Mouse (Mus musculus): ENCODE results near the gene Lck.

Gene Lck

DNA sequence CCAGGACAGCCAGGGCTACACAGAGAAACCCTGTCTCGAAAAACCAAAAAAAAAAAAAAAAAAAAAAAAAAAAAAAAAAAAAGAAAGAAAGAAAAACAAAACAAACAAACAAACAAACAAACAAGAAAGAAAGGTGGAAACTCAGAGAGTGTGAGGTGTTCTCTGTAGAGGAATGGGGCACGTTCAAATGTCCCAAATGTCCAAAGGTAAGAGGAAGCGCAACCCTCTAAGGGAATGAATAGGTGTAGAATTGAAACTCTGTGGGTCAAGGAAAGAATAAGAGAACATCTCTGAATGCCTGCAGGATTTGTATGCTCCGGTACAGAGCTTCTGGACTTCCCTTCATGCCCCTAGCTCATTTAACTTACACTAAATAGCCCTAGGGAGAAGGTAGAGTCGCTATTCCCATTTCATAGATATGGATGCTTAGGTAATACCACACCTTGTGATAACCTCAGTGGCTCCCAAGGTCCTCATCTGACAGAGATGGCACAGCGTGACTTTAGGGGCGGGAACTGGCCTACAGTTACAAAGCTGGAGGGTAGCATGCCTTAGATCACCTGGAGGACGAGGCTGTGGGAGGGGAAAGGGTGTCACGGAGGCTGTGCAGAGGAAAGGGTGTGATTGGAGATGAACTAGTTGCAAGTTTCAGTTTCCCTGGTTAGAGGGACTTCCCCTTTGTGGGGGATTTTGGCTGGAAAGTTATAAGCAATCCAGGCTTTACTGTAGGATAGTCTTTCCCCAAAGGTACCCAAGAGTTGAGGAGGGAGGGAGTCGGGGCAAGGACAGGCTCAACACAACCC lies 65.8 kb downstream of the Lck start:
- DNase-seq = no peak

DNA sequence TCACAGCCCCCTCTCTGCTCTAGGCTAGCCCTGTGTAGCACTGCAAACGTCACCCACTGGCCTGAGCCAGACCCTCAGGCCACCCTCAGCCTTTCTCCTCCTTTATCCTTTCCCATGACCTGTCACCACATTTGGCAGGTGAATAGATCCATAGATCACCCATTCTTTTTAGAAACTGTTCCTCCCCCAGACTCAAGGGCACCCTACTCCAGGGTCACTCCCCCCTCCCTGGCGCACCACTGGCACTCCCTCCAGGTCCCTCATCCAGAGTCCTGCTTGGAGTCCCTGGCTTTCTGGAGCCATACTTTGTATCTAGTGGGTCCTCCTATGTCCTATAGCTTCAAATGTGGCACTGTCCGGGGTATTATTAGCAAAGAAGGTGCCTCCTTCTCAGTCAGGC lies 67.9 kb downstream of the Lck start:
- DNase-seq = no peak

DNA sequence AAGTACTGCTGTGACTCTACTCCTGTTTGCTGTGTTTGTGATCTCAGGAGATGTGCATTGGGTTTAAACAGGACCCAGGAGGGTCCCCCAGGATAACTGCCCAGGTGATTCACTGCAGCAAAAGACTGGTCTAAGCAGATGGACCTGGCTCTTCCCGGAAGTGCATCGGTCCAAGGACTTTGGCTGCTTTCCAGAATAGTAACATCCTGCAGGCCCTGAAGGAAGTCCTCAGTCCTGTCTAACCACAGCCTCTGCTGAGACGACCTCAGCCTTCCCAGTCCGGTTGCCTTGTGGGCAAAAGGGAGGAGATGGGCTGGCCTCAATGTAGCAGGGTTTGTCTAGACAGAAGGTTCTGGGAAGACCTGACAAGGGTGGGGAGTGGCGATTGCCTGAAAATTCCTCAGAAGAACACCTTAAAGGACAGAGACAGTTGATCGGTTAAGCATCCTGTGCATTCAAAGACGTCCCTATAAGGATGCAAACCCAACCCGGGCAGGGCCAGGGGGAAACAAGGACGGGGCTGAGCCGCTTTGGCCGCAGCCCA lies 70.5 kb downstream of the Lck start:
- DNase-seq = no peak

DNA sequence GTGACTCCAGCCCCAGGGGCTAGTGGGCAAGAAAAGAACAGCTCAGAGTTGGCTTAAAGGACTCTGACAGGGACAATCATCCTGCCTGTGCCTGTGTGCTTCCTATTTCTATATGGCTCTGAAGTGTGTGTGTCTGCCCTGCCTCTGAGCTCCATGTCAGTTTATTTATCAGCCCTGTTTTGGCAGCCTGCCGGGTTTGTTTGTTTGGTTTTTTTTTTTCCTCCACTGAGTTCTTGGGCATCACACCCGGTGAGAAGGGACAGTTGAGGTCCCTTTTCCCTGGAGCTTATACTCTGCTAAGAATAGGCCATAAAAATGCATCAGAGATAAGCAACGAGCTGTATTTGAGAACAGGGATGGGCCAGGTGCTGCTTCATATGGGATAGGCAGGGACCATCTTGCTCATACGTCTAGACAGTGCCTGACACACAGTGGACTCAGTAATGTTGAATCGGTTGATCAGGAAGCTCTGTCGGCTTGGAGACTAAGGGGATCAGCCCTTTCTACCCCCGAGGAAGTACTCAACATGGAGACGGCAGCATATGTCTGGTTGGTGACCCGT lies 71.0 kb downstream of the Lck start:
- no peak for DNase-seq

DNA sequence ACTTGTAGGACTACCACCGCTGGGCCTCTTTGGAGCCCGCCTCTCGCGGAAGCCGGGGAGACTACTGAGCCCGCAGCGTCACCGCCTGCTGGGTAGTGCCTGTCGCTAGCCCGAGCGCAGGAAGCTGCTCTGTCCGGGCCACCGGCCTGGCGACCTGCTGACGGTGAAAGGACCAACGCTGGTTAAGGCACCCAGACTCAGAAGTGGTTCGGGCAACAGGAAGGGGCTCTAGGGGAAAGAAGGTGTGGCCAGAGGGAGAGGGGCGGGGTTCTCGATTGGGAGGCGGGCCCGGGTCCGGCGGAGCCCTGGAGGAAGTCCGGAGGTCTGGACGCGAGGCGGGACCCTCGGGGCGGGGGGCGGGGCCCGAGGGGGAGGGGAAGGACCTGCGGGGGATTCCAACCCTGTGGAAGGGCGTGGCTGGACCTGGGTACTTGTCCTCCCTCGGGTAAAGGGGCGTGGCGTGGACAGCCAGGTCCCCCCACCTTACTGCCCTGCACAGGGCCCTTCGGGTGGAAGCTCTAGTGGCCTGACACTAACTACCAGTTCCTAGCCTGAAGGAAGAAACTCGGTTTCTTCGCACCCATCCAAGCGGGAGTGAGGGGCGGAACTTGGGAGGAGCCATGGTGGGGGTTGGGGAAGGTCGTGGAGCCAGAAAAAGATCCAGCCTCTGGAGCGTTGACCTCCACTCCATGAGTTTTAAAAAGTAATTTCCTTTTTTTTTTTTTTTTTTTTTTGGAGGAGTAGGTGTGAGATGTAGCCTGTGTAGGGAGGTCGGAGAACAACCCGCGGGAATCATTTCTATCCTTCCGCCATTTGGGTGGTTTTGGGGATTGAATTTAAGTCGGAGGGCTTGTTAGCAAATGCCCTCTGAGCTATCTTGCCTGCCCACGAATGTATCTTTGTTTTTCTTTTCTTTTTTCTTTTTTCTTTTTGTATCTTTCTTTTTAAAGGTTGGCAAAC lies 72.6 kb downstream of the Lck start:
- peak; percentile 71 for DNase-seq

DNA sequence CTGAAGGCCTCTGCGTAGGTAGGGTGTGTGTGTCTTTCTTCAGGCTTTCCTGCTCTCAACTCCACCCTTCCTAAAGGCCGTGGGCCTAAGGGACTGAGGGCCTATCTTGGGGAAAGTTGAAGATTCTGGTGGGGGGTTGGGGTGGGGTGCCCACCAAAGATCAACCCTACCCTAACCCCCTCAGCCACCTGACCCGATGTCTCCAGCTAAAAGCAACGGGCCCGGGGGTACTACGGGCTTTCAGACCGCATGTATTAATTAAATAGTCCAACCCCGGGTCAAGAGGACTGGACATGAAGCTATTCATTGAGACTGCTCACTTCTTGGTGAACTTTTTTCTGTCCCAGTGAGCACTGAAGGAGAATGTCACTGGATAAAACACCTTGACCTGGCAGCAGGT lies 73.4 kb downstream of the Lck start:
- DNase-seq = no peak

DNA sequence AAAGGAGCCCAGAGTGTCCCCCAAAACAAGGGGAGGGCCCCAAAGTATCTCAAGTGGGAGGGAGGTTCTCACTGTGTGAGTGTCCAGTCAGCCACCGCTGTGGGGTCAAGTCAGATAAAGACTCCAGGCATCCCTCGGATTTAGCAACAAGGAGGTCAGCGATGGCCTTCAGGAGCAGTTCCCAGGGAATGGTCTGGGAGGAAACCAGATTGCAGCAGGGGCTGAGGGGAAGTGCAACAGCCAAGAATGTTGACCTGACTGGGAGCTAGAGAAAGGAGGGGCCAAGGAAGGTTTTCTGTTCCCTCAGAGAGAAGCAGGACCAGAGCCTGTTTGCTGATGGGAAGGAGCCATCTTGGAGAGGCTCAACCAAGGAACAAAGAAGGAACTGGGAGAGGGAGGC lies 74.5 kb downstream of the Lck start:
- DNase-seq = no peak

Data from right cerebral cortex, postnatal 4 days (tissue).